Mouse (Mus musculus) forebrain, embryonic 14.5 days (tissue): Measurements from ENCODE around the gene Fst. TPM values are rescaled to one million over a fixed set of nuclear protein-coding genes. Genes with fewer than 3 reads are reported as not detected.

Source experiments
- polyA plus RNA-seq: library from polyadenylated mRNA; unstranded; fragments of >200 nt; fragmentation: Nextera tagmentation; extraction: Ambion mirVana; gene quantifications from 2 replicates; pipeline ENCODE4 v1.2.1, GENCODE M21; 2014

The Fst gene
- polyA plus RNA-seq, 1 experiment from 2014 or later = 6.0 TPM

Other genes starting within 250 kb of the Fst start
- 350 and 406 TPM in 2 replicates for gene Ndufs4, start 70.7 kb downstream of the Fst start, polyA plus RNA-seq